Mouse (Mus musculus) Muller cell, postnatal 12 days (primary cell): ENCODE results near the gene Krtap3-1.

Experiments
- DNase-seq: peaks from one replicate; pipeline ENCODE4 v3.0.0-alpha.2; 2015; ENCODE audit errors: inconsistent ontology term

The Krtap3-1 gene

GRCm38 (mm10) chr11:99521288-99521860 is 45.1 kb downstream of the Krtap3-1 start, which contains the start of gene Krt39:
TSS of gene Krt39 (minus strand) at chr11:99521338.
- no peak for DNase-seq
